Mouse (Mus musculus) gastrocnemius, postnatal 25 days (tissue): ENCODE measurements around the gene Abhd10. TPM values are rescaled to one million over a fixed set of nuclear protein-coding genes. Genes with fewer than 3 reads are reported as not detected.

Experiments
- total RNA-seq, 2 experiments: library from RNA; stranded (reverse); gene quantifications; 1 replicate in 1 of 2; 2 replicates in 1 of 2; pipeline ENCODE4 v1.2.3; 2021

Gene Abhd10
- total RNA-seq, 2 experiments from 2014 or later = 10.5 to 13.5 TPM

Other genes with a start within 250 kb of the Abhd10 start
- gene Gm609, start 250.0 kb downstream of the Abhd10 start, total RNA-seq = under 1 TPM in 1 of 2 experiments, not detected in 1; 0.21 TPM
- gene Gm17783, start 210.9 kb downstream of the Abhd10 start, total RNA-seq = not detected
- gene Slc9c1, start 207.6 kb downstream of the Abhd10 start, total RNA-seq = not detected
- under 1 TPM in 1 of 2 experiments, not detected in 1; 0.19 TPM for gene Gcsam, start 132.6 kb downstream of the Abhd10 start, total RNA-seq
- not detected for gene BC016579, start 88.9 kb downstream of the Abhd10 start, total RNA-seq
- gene Tmprss7, start 49.3 kb downstream of the Abhd10 start, total RNA-seq = not detected
- under 1 TPM; 0.28 to 0.56 TPM for gene Tagln3, start 18.3 kb downstream of the Abhd10 start, total RNA-seq
- gene Phldb2, start 210.6 kb upstream of the Abhd10 start, total RNA-seq = 1 to 10 TPM; 9.4 to 9.9 TPM